In genomic region chr4:58722772-58723171, GRCm38 (mm10) we compare ENCODE assay signal across 8 mouse cellular contexts.
DNase-seq lines count a peak whose midpoint lies in the region; ATAC-seq and TF ChIP-seq lines count a peak whose summit lies in the region.

No protein-coding gene starts in this region.

- no peak overlapping the region for H3K4me3 ChIP-seq in heart, embryonic 12.5 days
- no peak overlapping the region for H3K4me3 ChIP-seq in MEL (ENCODE audit: control insufficient read depth in 1 of 2, insufficient read depth in 1 of 2, low read depth in 2 of 2, low read length in 2 of 2)
- no peak overlapping the region for H3K4me3 ChIP-seq in intestine, embryonic 16.5 days (ENCODE audit: low read length)
- H3K4me3 ChIP-seq in neural tube, embryonic 14.5 days (ENCODE audit: low read depth, low read length), result no peak overlapping the region

- no peak for TF ChIP-seq CTCF in MEL (IDR thresholded peaks at IDR 0.05 in 2 of 3, conservative IDR thresholded peaks at IDR 0.05 in 1 of 3; ENCODE audit: control insufficient read depth in 1 of 3, insufficient read depth in 1 of 3, low read depth in 2 of 3, low read length in 3 of 3, poor library complexity in 1 of 3, severe bottlenecking in 1 of 3)

- H3K79me2 ChIP-seq in MEL (ENCODE audit: control insufficient read depth, insufficient read depth, low read length, poor library complexity), result no peaks in the 10 kb centered on the region

- 56% methylated on average over 9 of the region's 9 CpGs for WGBS in heart, embryonic 12.5 days
- 27% methylated on average over 9 of the region's 9 CpGs for WGBS in intestine, embryonic 16.5 days
- 48% methylated on average over 9 of the region's 9 CpGs for WGBS in neural tube, embryonic 14.5 days

- no peak overlapping the region for H3K27ac ChIP-seq in heart, embryonic 12.5 days (ENCODE audit: poor library complexity, severe bottlenecking)
- H3K27ac ChIP-seq in MEL (ENCODE audit: control insufficient read depth, low read depth, low read length), result no peak overlapping the region
- H3K27ac ChIP-seq in intestine, embryonic 16.5 days (ENCODE audit: low read length), result peak overlapping the region; percentile 55
- H3K27ac ChIP-seq in neural tube, embryonic 14.5 days (ENCODE audit: low read depth, low read length), result no peak overlapping the region

- H3K4me2 ChIP-seq in heart, embryonic 12.5 days, result no peak overlapping the region
- H3K4me2 ChIP-seq in intestine, embryonic 16.5 days (ENCODE audit: low read depth, low read length), result 0 out of 2 replicates have a peak overlapping the region, but pooled peaks have one; percentile 14
- H3K4me2 ChIP-seq in neural tube, embryonic 14.5 days (ENCODE audit: low read depth, low read length), result no peak overlapping the region

- no peaks in the 10 kb centered on the region for H3K4me1 ChIP-seq in heart, embryonic 12.5 days (replicated peaks)
- H3K4me1 ChIP-seq in MEL (ENCODE audit: control insufficient read depth in 1 of 2, insufficient read depth in 2 of 2, low read length in 2 of 2), result no peaks in the 10 kb centered on the region
- H3K4me1 ChIP-seq in intestine, embryonic 16.5 days (ENCODE audit: control insufficient read depth, insufficient read depth, low read length), result peaks cover 7% of the 10 kb centered on the region; the same call in 1 of the 2 replicates
- H3K4me1 ChIP-seq in neural tube, embryonic 14.5 days (ENCODE audit: control insufficient read depth, insufficient read depth, low read length), result no peaks in the 10 kb centered on the region

- TF ChIP-seq EP300 in MEL (IDR thresholded peaks at IDR 0.05; ENCODE audit: low read depth in 1 of 2, low read length in 2 of 2), result no peak

- no peaks in the 10 kb centered on the region for H3K36me3 ChIP-seq in heart, embryonic 12.5 days
- no peaks in the 10 kb centered on the region for H3K36me3 ChIP-seq in MEL (ENCODE audit: control insufficient read depth in 1 of 2, insufficient read depth in 2 of 2, low read length in 2 of 2)
- H3K36me3 ChIP-seq in intestine, embryonic 16.5 days (ENCODE audit: control insufficient read depth, insufficient read depth, low read length), result no peaks in the 10 kb centered on the region
- no peaks in the 10 kb centered on the region for H3K36me3 ChIP-seq in neural tube, embryonic 14.5 days (ENCODE audit: control insufficient read depth, insufficient read depth, low read length)

- no peak for TF ChIP-seq POLR2A in MEL (IDR thresholded peaks at IDR 0.05; ENCODE audit: control insufficient read depth in 1 of 2, insufficient read depth in 1 of 2, low read depth in 1 of 2, low read length in 2 of 2, poor library complexity in 1 of 2)

- no peaks in the 10 kb centered on the region for H3K9me3 ChIP-seq in heart, embryonic 12.5 days (replicated peaks)
- H3K9me3 ChIP-seq in MEL (replicated peaks; ENCODE audit: insufficient read depth, low read length), result no peaks in the 10 kb centered on the region
- H3K9me3 ChIP-seq in intestine, embryonic 16.5 days (ENCODE audit: control insufficient read depth, low read length), result no peaks in the 10 kb centered on the region
- no peaks in the 10 kb centered on the region for H3K9me3 ChIP-seq in neural tube, embryonic 14.5 days (ENCODE audit: control insufficient read depth, low read length)

- no peaks in the 10 kb centered on the region for H3K27me3 ChIP-seq in heart, embryonic 12.5 days (replicated peaks)
- no peaks in the 10 kb centered on the region for H3K27me3 ChIP-seq in MEL (ENCODE audit: control insufficient read depth in 1 of 2, insufficient read depth in 2 of 2, low read length in 2 of 2)
- H3K27me3 ChIP-seq in intestine, embryonic 16.5 days (replicated peaks; ENCODE audit: control insufficient read depth, insufficient read depth, low read length), result no peaks in the 10 kb centered on the region
- no peaks in the 10 kb centered on the region for H3K27me3 ChIP-seq in neural tube, embryonic 14.5 days (ENCODE audit: control insufficient read depth, insufficient read depth, low read length)

- no peak for TF ChIP-seq RAD21 in MEL (IDR thresholded peaks at IDR 0.05; ENCODE audit: low read depth, low read length)

- no peak overlapping the region for H3K9ac ChIP-seq in heart, embryonic 12.5 days
- no peak overlapping the region for H3K9ac ChIP-seq in MEL (ENCODE audit: control insufficient read depth, low read depth, low read length, poor library complexity, severe bottlenecking)
- no peak overlapping the region for H3K9ac ChIP-seq in intestine, embryonic 16.5 days (ENCODE audit: low read depth, low read length)
- no peak overlapping the region for H3K9ac ChIP-seq in neural tube, embryonic 14.5 days (replicated peaks; ENCODE audit: low read depth, low read length)

- ATAC-seq in heart, embryonic 12.5 days (ENCODE audit: insufficient number of reproducible peaks, low FRiP score), result no peak
- ATAC-seq in intestine, embryonic 16.5 days, result peak; percentile 95
- ATAC-seq in neural tube, embryonic 14.5 days (ENCODE audit: low read depth), result peak; percentile 81; the same call in 1 of the 2 replicates

- peak; percentile 29 for DNase-seq in heart, adult 8-10 months (ENCODE audit: low spot score)
- peak; percentile 4 for DNase-seq in MEL (ENCODE audit: low read depth, low spot score)
- DNase-seq in embryo, embryonic 9.5 days (ENCODE audit: extremely low spot score), result peak; percentile 9
- DNase-seq in adrenal gland, postnatal 4 days (ENCODE audit: low spot score in 2 of 2), result no peak
- DNase-seq in yolk sac, embryonic 10.5 days (ENCODE audit: low spot score), result no peak

TF ChIP-seq in MEL, 35 proteins besides CTCF, POLR2A, EP300 and RAD21:
- TF ChIP-seq MAZ (IDR thresholded peaks at IDR 0.05; ENCODE audit: low read depth, low read length), result no peak
- TF ChIP-seq JUND (IDR thresholded peaks at IDR 0.05; ENCODE audit: low read depth, low read length), result no peak
- no peak for TF ChIP-seq KAT2A (conservative IDR thresholded peaks at IDR 0.05; ENCODE audit: low read depth, low read length)

Comparison
In these comparisons a context has a peak if more than half of its experiments do, and no peak if none do; other contexts are left out.
1. DNase-seq: peak in heart, adult 8-10 months (single experiment), MEL (single experiment) and embryo, embryonic 9.5 days (single experiment); none in adrenal gland, postnatal 4 days (0 of 2) and yolk sac, embryonic 10.5 days (single experiment).